Comparison of ENCODE assay signal across 15 mouse cellular contexts in genomic region chr1:89131018-89131540, GRCm38 (mm10).
DNase-seq lines count a peak whose midpoint lies in the region; ATAC-seq lines count a peak whose summit lies in the region.
"Had no signal": no experiment of that assay in that cellular context is flagged by ENCODE, and none has a peak within 500 bp of the region (broad histone marks: within the 10 kb centered on the region; RNA-seq: fewer than 3 reads in every experiment).

No protein-coding gene starts in this region.

- DNase-seq in heart, adult 8-10 months (ENCODE audit: low spot score), result no peak
- peak; percentile 38 for DNase-seq in thymus, postnatal 0 days (ENCODE audit: low spot score)
- DNase-seq in thymus, postnatal 10 days (ENCODE audit: low spot score in 2 of 2), result no peak
- DNase-seq in thymus, postnatal 36 days, result peak; percentile 12 to 26
- no peak for DNase-seq in embryo, embryonic 10.5 days (ENCODE audit: low spot score)
- DNase-seq in frontal cortex, postnatal 14 days (ENCODE audit: low spot score in 2 of 2), result no peak
- DNase-seq: gastrocnemius, adult 2 months; lung, embryonic 14.5 days had no signal

- H3K9me3 ChIP-seq in heart, embryonic 14.5 days (ENCODE audit: control insufficient read depth, low read length), result peaks cover 4% of the 10 kb centered on the region; the same call in 1 of the 2 replicates
- H3K9me3 ChIP-seq: embryonic facial prominence, embryonic 12.5 days; hindbrain, embryonic 12.5 days had no signal

- no peak overlapping the region for H3K4me2 ChIP-seq in heart, embryonic 14.5 days (ENCODE audit: low read length)
- H3K4me2 ChIP-seq: embryonic facial prominence, embryonic 12.5 days; forebrain, embryonic 13.5 days; hindbrain, embryonic 12.5 days; lung, embryonic 14.5 days had no signal

- WGBS in heart, embryonic 14.5 days, result 66% methylated on average over 14 of the region's 14 CpGs

- H3K36me3 ChIP-seq in heart, embryonic 14.5 days (ENCODE audit: control insufficient read depth, insufficient read depth, low read length), result peaks cover 4% of the 10 kb centered on the region; the same call in 1 of the 2 replicates
- H3K36me3 ChIP-seq: embryonic facial prominence, embryonic 12.5 days; G1E; hindbrain, embryonic 12.5 days had no signal

- no peak overlapping the region for H3K4me3 ChIP-seq in heart, embryonic 14.5 days (ENCODE audit: control insufficient read depth in 1 of 2, insufficient read depth in 1 of 2, low read depth in 1 of 2, low read length in 2 of 2)
- H3K4me3 ChIP-seq: embryonic facial prominence, embryonic 12.5 days; forebrain, embryonic 13.5 days; gastrocnemius, adult 2 months; hindbrain, embryonic 12.5 days; left cerebral cortex, adult 2 months had no signal

- no peak overlapping the region for H3K9ac ChIP-seq in heart, embryonic 14.5 days (ENCODE audit: low read length)
- H3K9ac ChIP-seq: embryonic facial prominence, embryonic 12.5 days; forebrain, embryonic 13.5 days; hindbrain, embryonic 12.5 days; lung, embryonic 14.5 days had no signal

- H3K27ac ChIP-seq in heart, embryonic 14.5 days (replicated peaks in 1 of 2; ENCODE audit: control insufficient read depth in 1 of 2, insufficient read depth in 1 of 2, low read depth in 2 of 2, low read length in 2 of 2), result peak overlapping the region; percentile 47 to 82
- H3K27ac ChIP-seq: embryonic facial prominence, embryonic 12.5 days; forebrain, embryonic 13.5 days; hindbrain, embryonic 12.5 days; left cerebral cortex, adult 2 months had no signal

- no peaks in the 10 kb centered on the region for H3K27me3 ChIP-seq in heart, embryonic 14.5 days (ENCODE audit: control insufficient read depth, insufficient read depth, low read length)
- H3K27me3 ChIP-seq: embryonic facial prominence, embryonic 12.5 days; forebrain, embryonic 13.5 days; hindbrain, embryonic 12.5 days had no signal

- no peak for ATAC-seq in heart, embryonic 14.5 days (ENCODE audit: insufficient number of reproducible peaks, insufficient read depth, low FRiP score, low read depth)
- ATAC-seq in common myeloid progenitor, adult 5-6 weeks (replicated peaks; ENCODE audit: low read depth, poor library complexity, severe bottlenecking), result 0 out of 2 replicates have a peak, but pooled peaks have one; percentile 22
- ATAC-seq: forebrain, embryonic 13.5 days had no signal

- H3K4me1 ChIP-seq in heart, embryonic 14.5 days (ENCODE audit: control insufficient read depth in 2 of 2, insufficient read depth in 2 of 2, low read length in 2 of 2), result peaks cover 46 to 49% of the 10 kb centered on the region in 2 experiments

Comparison
In these comparisons a context has a peak if more than half of its experiments do, and no peak if none do; other contexts are left out.
1. DNase-seq: peak in thymus, postnatal 0 days (single experiment) and thymus, postnatal 36 days (2 of 2); none in heart, adult 8-10 months (single experiment), thymus, postnatal 10 days (0 of 2), embryo, embryonic 10.5 days (single experiment) and frontal cortex, postnatal 14 days (0 of 2).